Mouse (Mus musculus) NIH3T3 (cell line): ENCODE measurements around the gene Cyp2d26.
"Not testable (repeated sequence)": the region's sequence is repeated elsewhere in the genome, so short reads cannot be mapped to it uniquely, and the experiment has no call there.

ENCODE experiments used
- DNase-seq: peaks from one replicate; pipeline ENCODE4 v3.0.0-alpha.2; 2012; ENCODE audit warnings: low read depth

Gene Cyp2d26

DNA sequence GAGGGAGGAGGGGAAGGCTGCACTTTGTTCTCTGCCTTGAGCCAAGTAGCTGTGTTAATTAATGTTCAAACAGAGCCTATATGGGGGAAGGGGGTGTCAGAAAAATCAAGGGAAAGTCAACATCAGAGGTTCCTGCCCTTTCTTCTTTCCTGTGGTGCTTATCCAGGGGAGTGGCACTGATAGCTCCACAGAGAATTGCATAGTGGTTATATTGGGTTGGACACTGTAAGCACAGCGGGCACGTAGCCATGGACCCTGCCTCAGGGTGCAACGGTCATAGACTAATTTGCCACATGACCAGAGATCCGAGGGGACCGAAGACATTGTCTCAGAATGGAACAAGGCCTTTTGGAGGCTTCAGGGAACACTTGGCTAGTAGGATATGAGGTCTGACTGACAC lies at the start of gene Cyp2d26:
Gene Cyp2d26, minus strand, starts transcription at position 18 of the 400 bp plus-strand sequence.
- no peak for DNase-seq

DNA sequence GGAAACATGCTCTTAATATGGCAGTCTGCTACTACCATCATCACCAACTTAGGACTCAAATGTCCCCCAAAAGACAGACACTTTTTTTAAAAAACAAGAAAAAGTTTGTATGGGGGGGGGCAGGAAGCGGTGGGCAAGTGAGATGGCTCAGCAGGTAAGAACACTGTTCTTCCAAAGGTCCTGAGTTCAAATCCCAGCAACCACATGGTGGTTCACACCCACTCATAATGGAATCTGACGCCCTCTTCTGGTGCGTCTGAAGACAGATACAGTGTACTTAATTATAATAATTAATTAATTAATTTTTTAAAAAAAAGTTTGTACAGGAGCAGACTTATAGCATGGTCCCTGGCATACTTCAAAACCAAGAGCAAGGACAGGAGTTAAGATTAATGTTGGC lies 45.1 kb upstream of the Cyp2d26 start:
- no peak for DNase-seq

DNA sequence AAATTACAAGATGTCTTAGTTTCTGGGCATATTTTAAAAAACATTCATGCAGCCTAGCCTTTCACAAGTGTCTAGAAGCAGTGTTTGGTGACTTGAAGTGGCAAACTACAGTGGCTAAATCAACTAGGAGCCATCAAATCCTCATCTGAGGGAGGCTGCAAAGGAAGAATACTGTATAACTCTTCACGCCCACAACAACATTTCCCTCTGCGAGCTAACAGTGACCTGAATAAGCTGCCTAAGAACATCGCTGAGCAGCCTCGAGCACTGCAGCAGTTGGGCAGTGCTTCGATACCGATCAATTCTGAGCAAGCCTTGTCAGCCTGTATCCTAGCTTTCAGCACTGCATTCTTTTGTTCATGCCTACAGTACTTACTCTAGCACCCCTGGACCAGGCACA lies 35.8 kb upstream of the Cyp2d26 start:
- DNase-seq = no peak

DNA sequence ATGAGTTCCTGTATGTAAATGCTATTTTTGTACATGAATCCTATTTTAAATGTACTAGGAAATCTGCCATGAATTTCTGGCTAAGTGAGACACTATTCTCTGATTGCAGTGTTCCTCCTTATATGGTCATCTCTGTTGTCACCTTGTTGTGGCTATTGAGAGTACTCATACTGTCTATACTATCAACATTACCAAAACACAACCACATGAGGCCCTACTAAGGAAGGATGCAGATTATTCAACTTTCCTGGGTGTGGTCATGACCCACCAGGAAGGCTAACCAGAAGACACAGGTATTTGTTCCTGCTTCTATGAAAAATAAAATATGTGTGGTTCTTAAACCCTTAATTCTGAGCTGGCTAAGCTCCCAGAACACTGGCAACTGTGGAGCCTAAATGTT lies 31.8 kb upstream of the Cyp2d26 start:
- DNase-seq = no peak

DNA sequence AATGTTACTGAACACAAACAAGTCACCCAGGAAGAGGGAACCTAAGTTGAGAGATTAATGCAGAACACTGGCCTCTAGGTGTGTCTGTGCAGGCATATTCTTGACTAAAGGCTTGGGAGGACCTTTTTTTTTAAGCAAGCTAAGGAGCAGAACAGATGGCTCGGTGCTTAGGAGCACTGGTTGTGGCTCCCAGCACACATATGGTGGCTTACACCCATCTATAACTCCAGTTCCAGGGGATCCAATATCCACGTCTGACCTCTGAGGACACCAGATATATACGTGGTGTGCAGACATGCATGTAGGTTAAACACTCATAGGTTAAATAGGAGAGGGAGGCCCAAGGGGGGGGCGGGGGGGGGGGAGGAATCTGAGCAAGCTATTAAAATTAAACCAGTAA lies 28.3 kb upstream of the Cyp2d26 start:
- DNase-seq = no peak

DNA sequence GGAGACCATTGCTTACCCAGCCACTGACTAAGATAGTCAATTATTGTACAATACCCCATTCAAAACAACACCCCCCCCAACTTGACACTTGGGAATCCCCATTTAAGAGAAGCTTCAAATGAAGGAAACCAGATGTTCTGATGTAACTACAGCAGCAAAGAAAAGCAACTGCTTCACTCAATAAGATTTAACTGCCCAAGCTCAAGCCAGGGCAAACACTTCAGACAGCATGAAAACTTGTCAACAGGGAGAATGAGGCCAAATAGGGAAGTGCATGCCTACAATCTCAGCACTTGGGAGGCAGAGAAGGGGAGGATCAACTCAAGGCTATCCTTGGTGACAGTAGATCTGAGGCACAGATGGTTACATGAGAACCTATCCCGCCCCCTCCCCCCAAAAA lies 27.6 kb upstream of the Cyp2d26 start:
- peak; percentile 7 for DNase-seq

- DNase-seq = no peak
Measured at GRCm38 (mm10) chr15:82815296-82815695, 21.2 kb upstream of the Cyp2d26 start.

DNA sequence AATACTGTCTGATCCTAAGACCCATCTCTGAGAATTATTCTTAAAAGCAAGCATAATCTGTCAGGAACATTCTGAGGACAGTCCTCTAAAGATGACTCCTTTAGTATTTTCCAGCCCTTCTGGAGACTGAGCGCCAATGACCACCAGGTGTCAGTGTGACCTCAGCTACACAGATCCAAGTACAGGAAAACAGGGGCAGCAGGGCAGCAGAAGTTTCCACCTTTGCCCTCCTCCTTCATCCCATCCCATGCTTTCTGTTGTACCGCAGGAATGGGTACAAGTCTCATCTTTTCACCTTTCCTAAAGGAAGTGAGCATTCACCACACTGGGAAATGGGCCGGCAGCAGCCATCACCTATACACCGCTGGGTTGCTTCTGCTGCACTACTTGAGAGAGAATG lies 20.7 kb upstream of the Cyp2d26 start:
- peak; percentile 76 for DNase-seq

DNA sequence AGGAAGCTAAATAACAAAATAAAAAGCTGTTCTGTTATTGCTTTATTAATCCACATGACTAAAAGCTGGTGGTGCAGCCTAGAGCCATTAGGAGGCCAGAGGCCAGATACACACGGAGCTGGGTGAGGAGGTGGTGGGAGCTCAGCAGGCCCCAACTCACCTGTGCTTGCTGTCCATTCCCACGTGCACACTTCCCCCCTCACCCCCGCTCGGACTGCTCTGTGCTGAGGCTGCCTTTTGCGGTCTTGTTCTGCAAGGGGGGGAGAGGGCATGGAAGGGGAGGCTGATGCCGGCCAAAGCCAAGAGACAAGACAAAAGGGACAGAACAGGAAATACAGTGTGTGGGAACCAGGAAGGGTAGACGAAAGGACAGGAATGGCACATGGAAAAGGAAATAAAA lies 20.2 kb upstream of the Cyp2d26 start:
- DNase-seq = no peak

DNA sequence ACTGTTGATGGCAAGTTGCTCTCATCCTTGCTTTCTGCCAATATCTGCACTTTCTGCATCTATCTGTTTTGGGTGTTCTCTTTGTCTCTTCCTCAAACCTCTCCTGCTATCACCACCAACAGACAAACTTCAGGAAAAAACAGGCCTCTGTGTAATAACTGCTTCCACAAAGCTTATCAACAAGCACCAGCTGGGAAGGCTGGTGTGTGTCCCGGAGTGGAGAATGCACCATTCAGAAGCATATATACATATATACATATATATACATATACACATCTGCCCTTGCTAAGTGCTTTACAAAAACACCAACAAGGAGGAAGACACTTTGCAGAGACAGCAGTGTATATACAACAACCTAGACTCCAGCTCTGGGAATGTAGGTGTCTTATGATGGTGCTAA lies 16.5 kb upstream of the Cyp2d26 start:
- DNase-seq = no peak

DNA sequence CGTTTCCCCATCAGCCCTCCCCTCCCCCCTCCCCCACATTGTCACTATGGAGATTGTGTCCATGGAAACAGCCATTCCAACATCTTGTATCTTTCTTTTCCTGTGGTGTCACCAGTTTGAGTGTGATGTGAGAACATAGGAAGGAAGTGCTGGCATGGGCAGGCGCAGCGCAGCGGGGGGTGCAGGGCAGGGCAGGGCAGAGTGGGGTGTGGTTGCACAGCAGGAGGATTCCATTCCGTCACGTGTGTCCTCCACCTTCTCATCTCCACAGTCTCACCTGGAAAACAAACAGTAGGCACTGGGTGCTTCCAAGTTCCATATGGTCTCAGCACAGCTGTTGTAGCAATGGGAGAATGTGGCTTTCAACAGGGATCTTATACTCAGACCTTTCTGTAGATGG lies 15.4 kb upstream of the Cyp2d26 start:
- DNase-seq = no peak

- DNase-seq = no peak
Measured at GRCm38 (mm10) chr15:82806969-82807763, 13.1 kb upstream of the Cyp2d26 start.

- DNase-seq = peak; percentile 91
Measured at GRCm38 (mm10) chr15:82804708-82805639, 10.9 kb upstream of the Cyp2d26 start.

GRCm38 (mm10) chr15:82795936-82796440 lies 1.9 kb upstream of the Cyp2d26 start:
- no peak for DNase-seq

DNA sequence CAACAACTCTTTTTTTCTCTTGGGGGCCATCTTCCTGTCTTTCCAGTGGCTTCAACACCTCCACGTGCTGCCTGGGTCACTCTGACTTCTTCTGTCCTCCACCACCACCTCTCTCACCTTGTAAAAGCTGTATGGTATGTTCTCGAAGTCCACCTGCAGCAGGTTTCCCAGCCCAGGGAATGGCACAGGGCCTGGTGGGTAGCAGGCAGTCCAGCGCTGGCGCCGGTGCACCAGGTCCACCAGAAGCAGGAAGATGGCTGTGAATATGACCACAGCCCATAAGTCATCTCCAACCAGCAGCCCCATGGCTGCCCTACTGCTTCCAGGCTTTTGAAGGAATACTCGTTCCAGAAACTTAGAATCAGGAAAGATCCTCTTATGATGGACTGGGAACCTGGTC lies 226 bp downstream of the Cyp2d26 start:
- no peak for DNase-seq

DNA sequence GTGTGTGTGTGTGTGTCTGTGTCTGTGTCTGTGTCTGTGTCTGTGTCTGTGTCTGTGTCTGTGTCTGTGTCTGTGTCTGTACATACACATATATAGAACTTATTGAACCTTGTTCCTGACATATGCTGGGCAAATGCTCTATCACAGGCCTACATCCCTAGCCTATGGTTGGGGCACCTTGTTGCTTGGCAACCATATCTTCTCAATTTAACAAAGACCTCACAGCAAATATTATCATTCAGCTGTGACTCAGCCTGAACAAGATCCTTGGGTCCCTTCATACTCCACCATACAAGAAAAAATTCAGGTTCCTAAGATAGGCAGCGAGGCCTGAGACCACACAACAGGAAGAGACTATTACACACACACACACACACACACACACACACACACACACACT lies 640 bp downstream of the Cyp2d26 start:
- no peak for DNase-seq

DNA sequence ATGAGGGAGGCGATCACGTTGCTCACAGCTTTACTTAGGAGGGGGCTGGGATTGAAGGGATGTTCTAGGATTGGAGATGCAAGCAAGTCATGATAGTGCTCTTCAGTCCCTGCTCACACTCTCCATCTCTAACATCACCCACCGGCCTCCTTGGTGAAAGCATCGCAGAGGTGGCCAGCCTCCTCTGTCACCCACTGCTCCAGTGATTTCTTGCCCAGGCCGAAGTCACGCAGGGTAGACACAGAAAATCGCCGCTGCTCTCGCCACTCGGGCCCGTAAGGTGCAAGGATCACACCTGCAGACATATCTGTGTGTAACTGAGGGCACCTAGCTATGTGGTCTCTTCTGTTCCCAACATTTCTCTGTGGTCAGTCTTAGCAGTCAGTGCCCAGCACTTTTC lies 1.5 kb downstream of the Cyp2d26 start:
- no peak for DNase-seq

GRCm38 (mm10) chr15:82784581-82784980 lies 9.5 kb downstream of the Cyp2d26 start:
- DNase-seq = no peak

- no peak for DNase-seq
Measured at GRCm38 (mm10) chr15:82783800-82784199, 10.3 kb downstream of the Cyp2d26 start.

GRCm38 (mm10) chr15:82777856-82778255 lies 16.2 kb downstream of the Cyp2d26 start:
- not testable (repeated sequence) for DNase-seq

GRCm38 (mm10) chr15:82765943-82766342 lies 28.2 kb downstream of the Cyp2d26 start:
- no peak for DNase-seq

DNA sequence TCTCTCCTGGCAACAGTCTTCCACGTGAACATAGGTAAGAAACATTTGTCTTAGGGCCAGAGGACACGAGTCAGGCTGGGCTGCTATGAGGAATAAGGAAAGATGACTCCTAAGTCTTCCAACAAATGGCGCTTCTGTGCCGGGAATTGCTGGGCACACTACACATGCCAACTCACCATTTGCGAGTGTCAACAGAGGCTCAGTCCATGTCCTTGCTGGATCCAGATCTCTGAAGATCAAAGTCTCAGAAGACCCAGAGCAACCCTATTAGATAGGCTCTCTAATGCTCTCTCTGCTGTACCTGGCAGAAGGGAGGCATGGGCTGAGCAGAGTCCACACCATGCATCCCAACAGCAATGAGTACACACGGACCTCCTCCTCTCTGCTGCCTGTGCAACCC lies 29.2 kb downstream of the Cyp2d26 start:
- no peak for DNase-seq
